Mouse (Mus musculus) ES-Bruce4 (cell line): ENCODE measurements around the gene Ankrd13b. TPM values are rescaled to one million over a fixed set of nuclear protein-coding genes. Genes with fewer than 3 reads are reported as not detected.
"Not testable (repeated sequence)": the region's sequence is repeated elsewhere in the genome, so short reads cannot be mapped to it uniquely, and the experiment has no call there.

Experiments
- H3K27ac ChIP-seq: 2 replicates; pipeline ENCODE4 v1.5.1; 2012; ENCODE audit warnings: low read length, inconsistent platforms; ENCODE audit not compliant: insufficient read depth
- H3K27me3 ChIP-seq: 2 replicates; pipeline ENCODE4 v1.6.1; 2012; ENCODE audit warnings: mild to moderate bottlenecking, low read length, inconsistent platforms; ENCODE audit not compliant: control insufficient read depth, poor library complexity, insufficient read depth, severe bottlenecking
- H3K36me3 ChIP-seq: 2 replicates; pipeline ENCODE4 v1.6.1; 2012; ENCODE audit warnings: inconsistent platforms, mild to moderate bottlenecking, low read length, moderate library complexity; ENCODE audit not compliant: control insufficient read depth, poor library complexity, insufficient read depth, severe bottlenecking
- H3K4me1 ChIP-seq: one replicate; pipeline ENCODE4 v1.8.1; 2011; ENCODE audit warnings: low read length; ENCODE audit not compliant: control insufficient read depth, insufficient read depth
- H3K4me3 ChIP-seq: 2 replicates; pipeline ENCODE4 v1.5.1; 2011; ENCODE audit warnings: low read depth, mild to moderate bottlenecking, low read length
- H3K9ac ChIP-seq: 2 replicates; pipeline ENCODE4 v1.6.1; 2012; ENCODE audit warnings: low read depth, mild to moderate bottlenecking, inconsistent platforms; ENCODE audit not compliant: poor library complexity, severe bottlenecking
- H3K9me3 ChIP-seq: replicated peaks from 2 replicates; pipeline ENCODE4 v1.6.1; 2012; ENCODE audit warnings: mild to moderate bottlenecking, low read length, inconsistent platforms; ENCODE audit not compliant: control insufficient read depth, poor library complexity, insufficient read depth, severe bottlenecking
- CTCF ChIP-seq: IDR thresholded peaks from one replicate; pipeline ENCODE4 v1.8.1; 2011; ENCODE audit warnings: low read depth, low read length
- EP300 ChIP-seq: IDR thresholded peaks from 2 replicates; pipeline ENCODE4 v1.6.1; 2011; ENCODE audit warnings: low read depth, low read length; ENCODE audit not compliant: insufficient read depth
- POLR2A ChIP-seq: IDR thresholded peaks from one replicate; pipeline ENCODE4 v1.8.1; 2011; ENCODE audit warnings: low read length; ENCODE audit not compliant: insufficient read depth
- polyA plus RNA-seq: library from polyadenylated mRNA; stranded (reverse); fragments of >200 nt; gene quantifications from 2 replicates; pipeline ENCODE4 v1.2.4, GENCODE M21; 2011; ENCODE audit warnings: low read depth; ENCODE audit not compliant: missing spikeins, insufficient read depth, insufficient read length

Ankrd13b gene
- 3.6 and 4.0 TPM in 2 replicates for polyA plus RNA-seq

DNA sequence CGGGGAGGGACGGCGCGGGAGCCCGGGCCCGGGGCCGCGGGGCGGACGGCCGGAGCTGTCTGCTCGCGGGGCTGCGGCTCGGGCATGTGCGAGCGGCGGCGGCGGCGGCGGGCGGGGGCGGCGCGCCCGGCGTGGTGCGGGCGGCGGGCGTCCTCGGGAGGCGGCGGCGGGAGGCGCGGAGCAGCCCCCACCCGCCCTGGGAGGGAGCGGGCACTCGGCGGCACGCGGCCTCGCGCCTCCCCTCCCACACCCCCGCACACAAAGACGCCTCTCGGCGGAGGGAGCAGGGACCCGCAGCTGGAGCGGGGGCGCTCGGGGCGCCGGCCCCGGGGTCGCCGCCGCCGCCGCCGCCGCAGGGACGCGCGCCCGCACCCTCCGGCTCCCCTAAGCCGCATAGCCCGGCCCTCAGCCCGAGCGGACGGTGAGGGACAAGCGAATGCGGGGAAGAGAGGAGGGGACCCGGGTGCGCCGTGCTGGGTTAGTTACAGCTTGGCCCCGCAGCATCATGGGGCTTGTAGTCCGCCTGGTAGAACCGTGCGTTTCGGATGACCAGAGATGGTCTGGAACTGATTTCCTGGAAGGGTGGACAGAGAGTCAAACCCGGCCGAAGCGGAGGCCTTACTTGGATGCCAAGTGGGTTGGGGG, at the start of gene Ankrd13b:
TSS of gene Ankrd13b (minus strand) at position 88 of the 645 bp plus-strand sequence.
- H3K4me3 ChIP-seq: peak within 1 kb of the TSS; percentile 64
- no peak for TF ChIP-seq CTCF
- no peak for TF ChIP-seq EP300
- no peaks in the 10 kb centered on the region for H3K9me3 ChIP-seq
- H3K27me3 ChIP-seq: peaks cover 5% of the 10 kb centered on the region
- H3K27ac ChIP-seq: no peak within 1 kb of the TSS
- H3K9ac ChIP-seq: peak within 1 kb of the TSS; percentile 89
- H3K4me1 ChIP-seq: no peaks in the 10 kb centered on the region
- H3K36me3 ChIP-seq: no peaks in the 10 kb centered on the region

DNA sequence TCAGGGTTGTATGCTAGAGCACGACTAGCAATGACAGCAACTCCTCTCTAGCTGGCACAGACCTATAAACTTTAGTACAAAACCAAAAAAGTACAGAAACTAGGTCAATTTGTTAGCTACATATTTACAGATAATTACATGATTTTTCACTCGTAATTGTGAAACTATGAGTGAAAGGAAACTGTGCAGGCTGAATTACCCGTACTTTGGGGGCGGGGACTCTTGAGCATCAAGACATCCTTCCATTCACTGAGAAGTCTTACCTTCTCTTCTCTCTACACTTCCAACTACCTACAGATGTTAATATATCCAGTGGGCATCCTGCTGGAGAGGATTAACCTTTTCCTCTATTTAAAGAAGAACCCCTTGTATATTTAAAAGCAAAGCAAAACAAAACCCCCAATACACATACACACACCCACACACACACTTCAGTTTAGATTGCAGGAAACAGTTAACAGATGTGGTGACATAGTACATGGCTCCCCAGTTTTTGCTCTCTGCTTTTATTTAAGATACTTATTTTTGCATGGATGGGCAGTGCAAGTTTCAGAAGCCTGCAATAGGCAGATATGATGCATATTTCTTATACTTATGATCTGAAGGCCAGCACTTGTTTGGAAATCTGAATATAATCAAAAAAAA, 42.8 kb upstream of the Ankrd13b start:
- no peak for TF ChIP-seq EP300
- no peak for TF ChIP-seq POLR2A
- TF ChIP-seq CTCF: no peak
- Histone ChIP-seq H3K36me3 (peaks cover 5% of the 10 kb centered on the region), H3K4me3 (no peak overlapping the region), H3K4me1 (no peaks in the 10 kb centered on the region), H3K27me3 (no peaks in the 10 kb centered on the region), H3K9me3 (no peaks in the 10 kb centered on the region), H3K27ac (no peak overlapping the region), H3K9ac (no peak overlapping the region)

DNA sequence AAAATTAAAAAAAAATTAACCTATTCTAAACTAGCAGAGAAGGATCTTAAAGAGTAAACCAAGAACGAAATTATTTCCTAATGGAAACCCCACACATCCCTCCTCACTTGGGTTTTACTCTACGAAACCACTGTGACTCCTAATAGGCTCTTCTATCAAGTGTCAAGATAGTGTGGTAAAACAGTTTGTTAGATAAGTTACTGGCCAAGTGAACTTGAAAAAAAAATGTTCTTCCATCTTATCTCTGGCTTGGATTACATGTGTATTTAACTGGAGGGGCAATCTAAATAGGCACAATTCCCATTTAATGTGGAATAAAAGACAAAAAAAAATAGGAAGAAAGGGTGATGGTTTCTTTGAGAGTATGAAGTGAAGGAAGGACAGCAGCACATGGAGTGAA, 41.4 kb upstream of the Ankrd13b start:
- TF ChIP-seq EP300: no peak
- no peak for TF ChIP-seq CTCF
- TF ChIP-seq POLR2A: no peak
- Histone ChIP-seq H3K36me3 (no peaks in the 10 kb centered on the region; the same call in 1 of the 2 replicates), H3K9ac (no peak overlapping the region), H3K4me3 (no peak overlapping the region), H3K27me3 (no peaks in the 10 kb centered on the region), H3K9me3 (no peaks in the 10 kb centered on the region), H3K27ac (no peak overlapping the region), H3K4me1 (no peaks in the 10 kb centered on the region)

DNA sequence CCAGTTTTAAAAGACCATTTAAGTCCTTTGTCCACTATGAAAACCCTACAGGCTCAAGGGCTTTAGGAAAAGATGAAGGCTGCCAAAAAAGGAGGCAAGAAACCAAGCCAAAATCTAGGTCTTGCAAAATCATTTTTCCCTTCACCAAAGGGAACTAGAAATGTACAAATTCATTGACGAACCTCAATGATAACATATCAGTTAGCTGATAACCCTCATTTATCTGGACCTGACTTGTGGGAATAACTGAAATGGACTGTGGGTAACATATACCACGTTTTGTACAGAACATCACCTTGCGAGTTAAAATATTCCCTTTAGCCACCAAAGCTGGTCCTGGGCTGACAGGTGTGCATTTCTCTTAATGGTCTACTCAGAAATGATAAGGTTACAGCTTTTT, 40.2 kb upstream of the Ankrd13b start:
- Histone ChIP-seq H3K4me1 (no peaks in the 10 kb centered on the region), H3K9ac (no peak overlapping the region), H3K4me3 (no peak overlapping the region), H3K27ac (no peak overlapping the region), H3K9me3 (no peaks in the 10 kb centered on the region), H3K36me3 (no peaks in the 10 kb centered on the region; the same call in 1 of the 2 replicates), H3K27me3 (no peaks in the 10 kb centered on the region)
- TF ChIP-seq CTCF (no peak), POLR2A (no peak), EP300 (no peak)

DNA sequence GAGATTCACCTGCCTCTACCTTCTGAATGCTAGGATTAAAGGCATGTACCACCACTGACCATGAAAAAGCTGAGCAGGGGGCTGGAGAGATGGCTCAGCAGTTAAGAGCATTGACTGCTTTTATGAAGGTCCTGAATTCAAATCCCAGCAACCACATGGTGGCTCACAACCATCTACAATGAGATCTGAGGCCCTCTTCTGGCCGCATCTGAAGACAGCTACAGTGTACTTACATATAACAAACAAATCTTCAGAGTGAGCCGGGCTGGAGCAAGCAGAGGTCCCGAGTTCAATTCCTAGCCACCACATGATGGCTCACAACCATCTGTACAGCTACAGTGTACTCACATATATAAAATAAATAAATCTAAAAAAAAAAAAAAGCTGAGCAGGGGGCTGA, 38.9 kb upstream of the Ankrd13b start:
- not testable (repeated sequence) for H3K36me3 ChIP-seq, H3K27ac ChIP-seq, H3K27me3 ChIP-seq, H3K9me3 ChIP-seq, H3K4me3 ChIP-seq, H3K4me1 ChIP-seq, H3K9ac ChIP-seq

DNA sequence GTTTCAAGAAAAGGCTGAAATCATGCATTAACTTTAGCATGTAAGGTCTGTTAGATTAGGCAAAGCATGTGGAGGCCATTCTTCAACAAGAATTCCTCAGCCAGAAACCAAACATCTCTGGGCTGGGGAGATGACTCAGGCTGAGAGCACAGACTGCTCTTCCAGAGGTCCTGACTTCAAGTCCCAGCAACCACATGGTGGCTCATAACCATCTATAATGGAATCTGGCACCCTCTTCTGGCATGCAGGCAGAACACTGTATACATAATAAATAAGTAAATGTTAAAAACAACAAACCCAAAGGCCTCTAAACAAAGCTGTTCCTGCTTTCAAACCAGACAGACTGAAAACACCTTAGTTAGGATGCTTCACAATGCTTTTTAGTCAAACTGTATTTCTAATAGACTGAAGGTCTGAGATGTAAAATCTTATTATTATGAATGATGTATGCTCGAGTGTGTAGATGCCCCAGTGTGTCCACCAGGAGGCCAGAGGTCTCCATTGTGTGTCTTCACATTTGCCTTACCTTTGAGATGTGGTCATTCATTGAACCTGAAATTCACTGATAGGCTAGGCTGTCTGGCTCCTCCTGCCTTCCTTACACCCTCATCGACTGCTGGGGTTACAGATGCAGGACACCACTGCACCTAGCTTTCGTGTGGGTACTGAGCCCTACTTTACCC, 36.5 kb upstream of the Ankrd13b start:
- Histone ChIP-seq H3K27ac (no peak overlapping the region), H3K36me3 (no peaks in the 10 kb centered on the region), H3K4me3 (no peak overlapping the region), H3K9ac (no peak overlapping the region), H3K4me1 (no peaks in the 10 kb centered on the region), H3K9me3 (no peaks in the 10 kb centered on the region), H3K27me3 (no peaks in the 10 kb centered on the region)
- TF ChIP-seq EP300: no peak
- TF ChIP-seq CTCF: no peak
- no peak for TF ChIP-seq POLR2A
